Mouse (Mus musculus) left cerebral cortex, adult 18-20 months (tissue): ENCODE measurements around the gene Clint1. TPM values are rescaled to one million over a fixed set of nuclear protein-coding genes. Genes with fewer than 3 reads are reported as not detected.

Experiments used
- DNase-seq, 2 experiments: peaks; one replicate each; pipeline ENCODE4 v3.0.0; 2021 to 2022; ENCODE audit warnings: low spot score in 2 of 2, mixed read lengths in 1 of 2
- total RNA-seq, 2 experiments: library from RNA; stranded (reverse); gene quantifications; 2 replicates each; pipeline ENCODE4 v1.2.3; 2021

Gene Clint1
- total RNA-seq, 2 experiments from 2014 or later, result 51.7 to 56.8 TPM

DNA sequence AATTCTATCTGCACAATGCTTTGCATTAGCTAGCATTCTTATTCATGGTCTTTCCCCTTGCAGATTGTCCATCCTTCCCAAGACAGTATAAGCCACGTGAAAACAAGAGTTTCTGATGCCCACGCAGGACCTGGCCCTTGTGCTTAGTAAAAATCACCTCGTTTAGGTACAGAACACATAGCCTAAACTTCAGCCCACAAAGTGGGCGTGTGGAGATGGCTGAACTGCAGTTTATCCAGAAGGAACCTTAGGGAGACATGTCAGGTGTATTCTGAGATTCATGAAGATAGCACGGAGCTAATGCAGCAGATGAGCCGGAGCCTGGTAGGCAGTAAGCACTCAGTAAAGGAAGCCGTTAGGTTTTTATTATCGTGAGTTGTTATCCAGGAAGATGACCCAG is 69.2 kb downstream of the Clint1 start:
- no peak for DNase-seq

DNA sequence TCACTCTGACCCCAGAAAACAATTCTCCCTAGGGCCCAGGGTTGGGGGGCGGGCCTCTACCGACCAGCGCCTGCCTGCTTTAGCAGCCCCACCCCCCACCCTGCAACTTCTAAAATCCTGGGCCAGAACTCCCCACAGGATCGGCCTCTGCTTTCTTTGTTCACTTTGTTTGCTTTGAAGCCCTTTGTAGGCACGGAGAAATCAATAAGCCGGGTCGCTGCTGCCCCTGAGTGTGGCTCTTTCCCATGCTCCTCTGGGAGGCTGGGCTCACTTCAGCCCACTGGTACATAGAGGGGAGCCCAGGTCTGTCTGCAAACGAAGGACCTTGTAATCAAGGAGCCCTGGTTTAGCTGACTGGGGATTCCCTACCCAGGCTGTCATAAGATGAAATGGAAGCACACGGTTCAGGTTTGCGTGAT is 69.6 kb downstream of the Clint1 start:
- no peak for DNase-seq

DNA sequence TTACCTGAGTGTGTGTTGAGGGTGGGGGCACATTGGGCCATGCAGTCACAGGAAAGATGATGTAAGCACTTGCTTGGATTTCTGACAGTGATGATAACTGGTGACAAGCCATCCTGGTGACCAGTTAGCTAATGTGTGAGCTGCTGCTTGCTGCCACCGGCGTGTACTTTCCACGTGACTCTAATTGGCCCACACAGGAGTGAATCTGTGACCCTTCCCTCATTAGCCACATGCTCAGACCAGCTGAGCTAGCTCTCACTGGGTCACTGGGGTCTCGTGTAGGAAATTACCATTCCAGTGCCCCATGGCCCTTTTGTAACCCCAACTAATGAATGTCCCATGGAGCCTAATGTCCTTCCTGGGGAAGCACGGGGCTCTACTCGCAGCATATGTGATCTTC is 73.6 kb downstream of the Clint1 start:
- no peak for DNase-seq

DNA sequence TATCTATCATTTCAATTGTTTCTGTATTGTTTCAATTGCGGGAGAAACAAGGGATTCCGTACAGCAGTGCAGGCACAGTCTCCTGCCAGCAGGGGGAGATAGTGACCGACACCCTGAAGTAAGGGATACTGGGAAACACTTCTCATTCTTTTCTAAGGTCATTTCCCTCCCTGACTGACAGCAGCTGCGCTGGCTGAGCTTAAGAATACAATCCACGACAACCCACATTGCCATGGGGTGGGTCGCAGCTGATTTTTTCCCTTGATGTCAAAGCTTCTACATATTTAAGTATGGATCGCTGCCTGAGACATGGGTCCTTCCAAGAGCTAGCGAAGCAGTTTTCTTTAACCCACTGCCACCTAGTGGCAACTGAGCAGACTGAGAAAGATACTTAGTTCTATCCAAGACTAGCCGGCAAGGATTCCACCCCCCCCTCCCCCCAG is 74.8 kb downstream of the Clint1 start:
- peak; percentile 79 to 82 for DNase-seq

DNA sequence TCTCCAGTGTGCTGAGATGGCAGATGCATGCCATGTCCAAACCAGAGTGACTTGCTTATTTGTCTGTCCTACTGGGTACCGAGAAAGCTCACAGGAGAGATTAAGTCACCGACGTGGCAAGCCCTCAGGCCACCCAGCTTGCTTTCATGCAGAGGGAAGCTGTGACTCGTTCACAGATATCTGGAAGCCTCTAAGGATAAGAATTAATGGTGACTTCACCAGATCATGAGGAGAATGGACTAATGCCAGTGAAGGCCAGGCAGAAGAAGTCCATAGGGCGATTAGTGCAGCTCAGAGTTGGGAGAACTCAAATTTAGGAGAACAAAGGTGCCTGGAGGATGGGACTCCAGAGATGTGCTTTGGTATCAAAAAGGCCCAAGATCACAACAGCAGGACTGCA is 75.6 kb downstream of the Clint1 start:
- no peak for DNase-seq

DNA sequence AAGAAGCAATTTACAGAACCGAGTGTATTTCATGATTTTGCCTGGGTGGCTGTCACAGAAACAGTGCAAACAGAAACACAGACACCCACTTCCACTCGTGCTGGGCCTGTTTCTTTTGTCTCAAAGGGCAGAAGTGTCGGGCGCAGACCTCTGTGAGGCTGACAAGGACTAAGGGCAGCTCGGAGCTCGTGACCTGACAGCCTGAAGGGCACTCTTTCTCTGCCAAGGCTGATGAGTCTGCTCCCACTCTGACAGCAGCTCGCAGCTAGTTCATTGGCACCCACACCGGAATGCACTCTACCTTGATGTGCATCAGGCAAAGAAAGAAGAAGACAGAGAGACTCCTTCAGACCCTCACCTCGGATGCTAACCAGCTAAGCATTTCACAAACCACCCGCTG is 77.7 kb downstream of the Clint1 start:
- DNase-seq, result no peak

DNA sequence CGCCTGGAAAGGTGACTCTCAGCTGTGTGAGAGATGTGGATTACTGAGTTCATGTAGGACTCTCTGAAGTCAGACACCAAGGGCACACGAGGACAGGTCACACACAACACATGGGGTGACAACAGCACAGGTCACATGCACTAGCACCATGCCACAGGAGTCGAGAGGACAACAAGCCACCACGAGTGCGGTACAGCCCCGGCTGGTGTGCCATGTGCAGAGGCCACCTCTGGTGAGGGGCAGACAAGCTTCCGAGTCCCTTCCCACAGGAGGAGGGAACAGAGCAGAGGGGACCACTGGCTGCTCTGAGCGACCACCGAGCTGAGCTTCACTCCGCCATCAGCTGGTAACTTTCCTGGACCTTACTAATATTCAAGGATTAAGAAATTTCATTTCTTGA is 80.9 kb downstream of the Clint1 start:
- DNase-seq, result no peak

DNA sequence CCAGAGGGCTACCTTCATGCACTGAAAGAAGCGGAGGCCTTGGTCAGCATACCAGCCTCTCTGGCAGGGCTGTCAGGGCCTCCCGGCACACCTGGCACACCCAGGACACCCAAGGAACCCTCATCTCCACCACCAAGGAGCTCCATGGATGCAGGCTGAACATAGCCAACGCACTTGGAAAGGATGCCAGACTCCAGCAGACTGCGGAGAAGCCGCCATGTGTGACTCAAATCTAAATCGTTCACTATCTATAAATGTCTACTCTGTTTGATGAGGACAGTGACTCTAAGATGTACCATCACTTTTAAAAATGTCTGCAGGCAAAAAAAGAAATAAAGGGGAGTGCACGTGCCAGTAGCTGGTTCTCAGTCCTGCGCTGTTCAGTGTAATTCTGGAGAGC is 85.6 kb downstream of the Clint1 start:
- no peak for DNase-seq

DNA sequence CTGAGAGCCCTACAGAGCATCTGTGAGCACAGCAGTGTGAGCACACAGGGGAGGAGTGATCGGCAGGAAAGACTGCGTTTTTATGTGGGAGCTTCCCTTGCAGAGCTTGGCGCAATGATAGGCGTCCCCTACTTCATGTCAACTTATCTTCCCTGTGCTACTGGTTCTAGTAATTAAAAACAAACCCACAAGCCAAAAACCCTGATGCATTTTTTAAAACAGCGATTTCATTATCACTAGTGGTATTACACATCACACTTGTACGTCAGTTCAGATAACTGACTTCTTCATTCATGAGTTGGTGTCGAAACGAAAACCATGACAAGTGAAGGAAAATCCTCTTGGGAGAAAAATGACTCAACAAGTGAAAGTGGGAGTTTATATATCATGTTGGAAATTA is 87.1 kb downstream of the Clint1 start:
- no peak for DNase-seq

DNA sequence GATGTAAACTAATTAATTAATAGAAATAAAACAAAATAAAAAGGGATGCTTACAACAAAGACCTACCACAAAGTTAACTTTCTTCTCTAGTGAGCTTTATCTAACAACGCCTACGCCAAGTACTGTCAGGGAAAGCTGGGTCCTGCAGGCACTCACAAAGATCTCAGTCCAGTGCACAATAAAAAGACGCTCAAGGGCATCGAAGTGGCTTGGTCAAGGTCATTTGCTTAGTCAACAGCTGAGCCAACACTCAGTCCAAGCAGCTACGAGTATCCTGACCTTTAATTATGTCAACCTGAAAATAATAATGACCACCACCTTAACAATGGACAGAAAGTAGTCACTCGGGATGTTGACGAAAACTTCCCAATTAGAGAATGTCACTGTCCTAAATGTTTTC is 90.4 kb downstream of the Clint1 start:
- no peak for DNase-seq

DNA sequence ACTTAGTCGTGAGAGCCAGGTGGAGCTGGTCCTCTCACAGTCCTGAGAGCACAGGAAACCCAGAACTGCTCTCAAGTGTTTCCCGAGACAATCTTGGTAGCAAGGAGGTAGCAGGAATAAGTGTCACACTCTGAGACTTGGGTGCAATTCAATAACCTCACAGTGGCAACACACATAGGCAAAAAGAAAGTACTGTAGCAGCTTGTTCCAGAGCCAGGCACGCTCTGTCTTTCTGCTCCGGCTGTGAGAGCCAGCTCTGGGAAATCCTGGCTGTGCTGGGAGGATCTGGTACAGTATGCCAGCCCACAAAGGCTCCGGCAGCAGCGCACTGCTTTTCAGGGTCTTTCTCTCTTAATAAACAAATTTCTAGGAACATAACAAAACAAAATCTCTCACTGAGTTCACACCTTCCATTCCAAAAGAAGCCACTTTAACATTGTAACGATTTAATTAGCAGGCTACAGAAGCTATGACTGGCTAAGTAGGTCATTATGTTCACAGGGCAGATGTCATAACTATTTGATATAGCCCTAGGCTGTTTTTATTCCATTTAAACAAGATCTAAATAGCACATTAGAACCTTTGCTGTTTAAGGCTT is 91.4 kb downstream of the Clint1 start:
- DNase-seq, result peak; percentile 47 to 71

DNA sequence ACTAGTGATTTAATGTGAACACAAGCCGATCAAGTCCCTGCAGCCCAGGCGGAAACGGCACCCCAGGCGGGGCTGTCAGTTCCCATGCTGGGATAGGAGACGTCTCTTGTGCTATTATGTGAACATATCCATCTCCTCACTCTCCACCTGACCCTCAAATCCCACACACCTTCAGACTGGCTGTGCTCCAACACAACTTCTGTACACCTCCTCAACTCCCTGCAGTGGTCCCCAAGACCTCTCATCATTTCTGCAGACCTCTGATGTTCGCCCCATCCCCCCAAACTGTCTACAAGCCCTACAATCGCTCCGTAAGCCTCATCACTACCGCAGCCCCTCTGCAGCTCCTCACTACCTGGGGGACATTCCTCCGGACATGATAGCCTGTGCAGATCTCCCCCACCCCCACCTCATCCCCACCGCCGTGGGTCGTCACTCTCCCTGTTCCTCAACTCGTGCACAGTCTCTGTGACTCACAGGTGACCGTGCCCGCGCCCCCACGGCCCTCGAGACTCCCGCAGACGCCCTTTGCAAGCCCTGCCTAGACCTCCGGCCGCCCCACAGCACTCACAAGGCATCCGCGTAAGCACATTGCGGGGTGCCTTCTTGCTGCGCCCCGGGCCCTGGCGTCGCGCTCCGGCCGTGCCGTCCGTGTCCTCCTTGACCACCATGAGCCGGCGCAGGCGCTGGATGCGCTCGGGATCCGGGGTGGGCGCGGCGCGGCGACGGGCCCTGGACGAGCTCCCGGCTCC is 92.2 kb downstream of the Clint1 start:
- DNase-seq, result peak in 1 of 2 experiments; percentile 22

DNA sequence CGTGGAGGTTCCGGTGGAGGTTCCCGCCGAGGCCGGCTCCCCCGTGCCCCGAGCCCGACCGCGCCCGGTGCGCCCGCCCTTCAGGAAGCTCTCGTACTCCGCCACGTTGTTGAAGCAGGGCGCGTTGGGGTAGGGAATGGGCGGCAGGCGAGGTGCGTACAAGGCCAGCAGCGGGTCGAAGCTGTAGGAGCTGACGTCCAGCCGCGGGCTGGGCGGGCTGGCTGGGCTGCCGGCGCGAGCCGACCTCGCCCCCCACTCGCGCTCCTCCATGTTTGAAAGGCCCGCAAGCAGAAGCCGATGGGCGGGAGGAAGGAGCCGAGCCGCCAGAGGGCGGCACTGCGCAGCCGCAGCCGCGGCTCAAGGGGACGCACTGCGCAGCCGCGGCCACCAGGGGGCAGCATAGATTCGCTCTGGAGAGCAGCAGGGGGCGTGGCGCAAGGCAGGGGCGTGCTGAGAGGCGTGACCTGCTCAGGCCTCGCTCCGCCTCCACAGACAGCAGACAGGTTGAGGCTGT is 92.8 kb downstream of the Clint1 start, which contains the start of gene Lsm11:
Gene Lsm11 (minus strand): TSS at position 293 of the 514 bp plus-strand sequence.
- DNase-seq, result peak; percentile 97

DNA sequence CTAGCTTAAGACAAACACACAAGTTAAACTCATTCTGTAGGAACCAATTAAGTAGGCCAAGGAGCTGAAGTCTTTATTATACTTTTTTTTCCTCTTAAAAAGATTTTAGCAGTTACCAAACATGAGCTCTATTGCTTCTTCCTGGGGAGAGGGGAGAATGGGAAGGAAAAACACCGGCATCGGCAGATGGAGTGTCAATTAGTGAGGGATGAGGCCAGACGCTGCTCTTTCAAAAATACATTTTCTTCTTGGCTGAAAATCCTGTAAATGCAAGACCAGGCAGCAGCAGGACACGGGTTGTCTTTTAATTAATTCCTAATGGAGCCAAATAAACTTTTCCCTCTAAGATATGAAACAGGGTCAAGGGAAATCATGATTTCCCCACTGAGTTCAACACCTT is 94.9 kb downstream of the Clint1 start:
- no peak for DNase-seq

DNA sequence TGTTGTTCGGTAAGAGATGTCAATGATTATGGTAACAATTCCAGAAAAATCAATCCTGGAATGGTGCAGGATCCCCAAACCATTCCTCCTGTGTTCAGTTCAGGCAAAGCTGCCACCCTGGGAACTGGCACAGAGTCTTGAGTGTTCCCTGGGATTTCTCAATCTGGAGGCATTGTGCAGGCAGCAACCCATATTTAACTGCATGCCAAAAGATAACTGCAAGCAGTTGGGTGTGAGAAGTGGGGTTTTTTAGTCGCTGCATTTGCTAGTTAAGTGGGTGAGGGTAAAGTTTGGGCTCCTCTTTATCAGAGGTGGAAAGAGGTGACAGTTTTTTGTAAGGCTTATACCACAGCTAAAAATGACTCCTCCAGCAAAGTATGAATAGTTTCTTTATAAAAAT is 95.6 kb downstream of the Clint1 start:
- DNase-seq, result peak; percentile 32 to 48

DNA sequence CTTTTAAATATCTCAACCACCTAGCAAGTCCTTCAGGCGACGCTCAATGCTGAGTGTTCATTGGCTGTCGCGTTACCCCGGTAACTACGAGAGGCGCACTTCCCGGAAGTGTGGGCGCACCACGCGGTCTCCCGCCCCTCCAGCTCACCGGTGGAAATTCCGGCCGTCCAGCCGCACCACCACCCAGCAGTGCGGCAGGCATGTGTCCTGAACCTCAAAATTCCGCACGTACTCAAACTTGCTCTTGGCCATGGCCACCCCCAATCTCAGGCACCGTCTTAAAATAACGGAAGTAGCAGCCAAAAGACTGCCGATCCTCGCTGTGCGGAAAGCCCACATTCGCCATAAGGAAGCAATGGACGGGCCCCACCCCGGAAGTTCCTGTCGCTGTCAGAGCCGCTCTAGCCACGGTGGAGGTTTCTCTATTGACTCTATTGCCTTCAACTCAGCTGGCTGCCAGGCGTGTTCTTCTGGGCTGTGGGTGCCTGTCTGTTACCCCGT is 103.3 kb downstream of the Clint1 start, which contains the start of gene Thg1l:
Gene Thg1l (minus strand): TSS at position 368 of the 501 bp plus-strand sequence.
- DNase-seq, result peak; percentile 85 to 93

DNA sequence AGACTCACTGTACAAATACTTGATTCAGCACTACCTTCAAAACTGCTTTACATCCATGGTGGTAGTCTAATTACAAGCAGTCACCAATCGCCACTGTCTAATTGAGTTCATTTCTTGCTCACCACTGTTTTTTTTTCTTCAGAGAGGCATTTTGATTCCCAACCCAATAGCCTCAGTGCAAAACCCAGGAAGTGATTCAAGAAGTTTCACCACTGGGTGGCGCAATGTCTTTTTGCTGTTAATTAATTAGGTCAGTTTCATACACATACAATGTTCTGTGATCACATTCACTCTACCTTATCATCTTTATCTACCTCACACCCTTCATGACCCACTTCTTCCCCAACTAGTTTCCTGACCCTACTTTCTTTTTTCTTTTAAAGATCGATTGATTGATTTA is 107.7 kb downstream of the Clint1 start:
- no peak for DNase-seq

DNA sequence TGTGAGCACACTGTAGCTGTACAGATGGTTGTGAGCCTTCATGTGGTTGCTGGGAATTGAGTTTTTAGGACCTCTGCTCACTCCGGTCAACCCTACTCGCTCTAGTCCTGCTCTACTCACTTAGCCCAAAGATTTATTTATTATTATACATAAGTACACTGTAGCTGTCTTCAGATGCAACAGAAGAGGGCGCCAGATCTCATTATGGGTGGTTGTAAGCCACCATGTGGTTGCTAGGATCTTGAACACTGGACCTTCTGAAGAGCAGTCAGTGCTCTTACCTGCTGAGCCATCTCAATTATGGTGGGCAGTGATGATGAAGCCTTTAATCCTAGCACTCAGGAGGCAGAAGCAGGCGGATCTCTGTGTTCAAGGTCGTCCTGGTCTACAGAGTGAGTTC is 108.2 kb downstream of the Clint1 start:
- no peak for DNase-seq
